Mouse (Mus musculus) olfactory bulb, adult 2 months (tissue): ENCODE data around the gene Hivep3.

Experiments
- CTCF ChIP-seq: fragments of 200-500 bp; IDR thresholded peaks from 2 replicates; pipeline ENCODE4 v1.5.1; 2012; ENCODE audit warnings: low read depth, mild to moderate bottlenecking, low read length, moderate library complexity; ENCODE audit not compliant: insufficient read depth
- POLR2A ChIP-seq: fragments of 200-500 bp; IDR thresholded peaks from 2 replicates; pipeline ENCODE4 v1.6.1; 2012; ENCODE audit warnings: mild to moderate bottlenecking, low read depth, low read length, moderate library complexity; ENCODE audit not compliant: insufficient read depth

DNA sequence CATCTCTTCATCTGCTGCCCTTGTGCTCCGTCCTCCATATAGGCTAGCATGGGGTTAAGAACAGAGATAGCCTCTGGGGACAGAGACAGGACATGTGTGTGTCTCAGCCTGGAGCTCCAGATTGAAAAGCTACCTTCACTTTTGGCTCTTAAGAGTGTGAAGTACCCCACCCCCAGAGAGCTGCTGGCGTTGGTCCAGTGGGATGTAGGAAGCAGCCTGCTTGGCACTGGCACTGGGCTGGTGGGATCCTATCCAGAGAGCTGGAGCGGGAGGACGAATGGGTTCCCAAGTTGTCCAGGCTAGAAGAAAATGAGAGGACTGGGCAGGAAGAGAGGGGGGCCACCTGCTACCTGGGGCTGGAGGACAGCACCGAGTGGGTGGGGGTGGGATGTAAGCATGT is 284.8 kb downstream of the Hivep3 start:
- TF ChIP-seq CTCF (no peak), POLR2A (no peak)
